Mouse (Mus musculus) liver, adult 2 months (tissue): ENCODE data around the gene Wfdc11. TPM values are rescaled to one million over a fixed set of nuclear protein-coding genes. Genes with fewer than 3 reads are reported as not detected.
"Not testable (repeated sequence)": the region's sequence is repeated elsewhere in the genome, so short reads cannot be mapped to it uniquely, and the experiment has no call there.

Experiments used
- DNase-seq: peaks from one replicate; pipeline ENCODE4 v3.0.0-alpha.2; 2011; ENCODE audit warnings: low read depth, low spot score; ENCODE audit errors: extremely low read depth
- H3K27ac ChIP-seq: fragments of 200-500 bp; replicated peaks from 2 replicates; pipeline ENCODE4 v1.5.1; 2012; ENCODE audit warnings: low read depth, mild to moderate bottlenecking, control low read depth, inconsistent platforms, low read length; ENCODE audit not compliant: insufficient read depth
- H3K27me3 ChIP-seq: fragments of 200-500 bp; 2 replicates; pipeline ENCODE4 v1.6.1; 2012; ENCODE audit warnings: mild to moderate bottlenecking, moderate library complexity, low read length, inconsistent platforms; ENCODE audit not compliant: control insufficient read depth, insufficient read depth
- H3K36me3 ChIP-seq: fragments of 200-500 bp; 2 replicates; pipeline ENCODE4 v1.6.1; 2012; ENCODE audit warnings: low read length, inconsistent platforms; ENCODE audit not compliant: control insufficient read depth, insufficient read depth
- H3K4me1 ChIP-seq: fragments of 200-500 bp; 2 replicates; pipeline ENCODE4 v1.6.1; 2011; ENCODE audit warnings: low read length; ENCODE audit not compliant: control insufficient read depth, insufficient read depth
- H3K4me3 ChIP-seq: fragments of 200-500 bp; 2 replicates; pipeline ENCODE4 v1.5.1; 2011; ENCODE audit warnings: low read depth, mild to moderate bottlenecking, control low read depth, low read length, moderate library complexity; ENCODE audit not compliant: insufficient read depth
- H3K79me2 ChIP-seq: fragments of 200-500 bp; 2 replicates; pipeline ENCODE4 v1.6.1; 2012; ENCODE audit warnings: inconsistent platforms, mild to moderate bottlenecking, low read length, moderate library complexity; ENCODE audit not compliant: control insufficient read depth, insufficient read depth
- H3K9ac ChIP-seq: fragments of 200-500 bp; 2 replicates; pipeline ENCODE4 v1.6.1; 2012; ENCODE audit warnings: low read depth, mild to moderate bottlenecking, control low read depth, inconsistent platforms, low read length
- CTCF ChIP-seq: fragments of 200-500 bp; IDR thresholded peaks from 2 replicates; pipeline ENCODE4 v1.5.1; 2011; ENCODE audit warnings: low read depth, low read length, control low read depth
- POLR2A ChIP-seq: fragments of 200-500 bp; IDR thresholded peaks from 2 replicates; pipeline ENCODE4 v1.6.1; 2011; ENCODE audit warnings: low read length, control low read depth; ENCODE audit not compliant: insufficient read depth; ENCODE audit errors: extremely low read depth
- WGBS: fragments of 180-500 bp; shearing (Covaris S2); methylation state at CpG from one replicate; pipeline ENCODE4 v1.1.7; 2018; 5-methylcytosine and 5-hydroxymethylcytosine counted together
- polyA plus RNA-seq: library from polyadenylated mRNA; depleted of rRNA; stranded (reverse); fragments of >200 nt; gene quantifications from 2 replicates; pipeline ENCODE4 v1.2.3, GENCODE M21; 2012; rRNA removed
- total RNA-seq: library from RNA; depleted of rRNA; stranded (reverse); fragments of >200 nt; gene quantifications from 2 replicates; pipeline ENCODE4 v1.2.3, GENCODE M21; 2014; rRNA removed

Wfdc11 gene
- not detected in 2 replicates for total RNA-seq
- not detected in 2 replicates for polyA plus RNA-seq

DNA sequence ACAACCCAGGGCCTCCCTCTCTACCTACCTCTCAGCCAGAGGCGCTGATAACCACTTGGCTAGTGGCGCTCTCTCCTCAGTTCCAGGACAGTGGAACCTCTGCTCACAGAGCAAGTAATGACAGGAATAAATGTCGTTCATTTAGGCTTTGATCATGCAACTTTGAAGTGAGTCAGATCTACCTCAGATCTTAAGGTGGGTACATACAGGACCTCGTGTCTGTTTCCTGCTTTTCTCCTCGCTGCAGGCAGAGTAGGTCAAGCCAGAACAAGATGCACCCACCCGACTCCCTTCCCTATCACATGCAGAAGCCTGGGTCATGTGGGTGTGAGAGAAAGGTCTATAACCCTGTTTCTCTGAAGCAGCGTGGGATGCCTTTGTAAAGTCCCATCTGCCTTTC is at the start of gene Wfdc11:
Wfdc11 (minus strand) TSS at position 101 of the 400 bp plus-strand sequence.
- WGBS = 74% methylated on average over 7 of the region's 7 CpGs
- H3K4me1 ChIP-seq = no peaks in the 10 kb centered on the region
- no peak for DNase-seq
- TF ChIP-seq POLR2A (no peak), CTCF (no peak)
- H3K79me2 ChIP-seq = no peaks in the 10 kb centered on the region
- H3K4me3 ChIP-seq = no peak within 1 kb of the TSS
- H3K27me3 ChIP-seq = no peaks in the 10 kb centered on the region
- H3K9ac ChIP-seq = no peak within 1 kb of the TSS
- H3K27ac ChIP-seq = no peak within 1 kb of the TSS
- no peaks in the 10 kb centered on the region for H3K36me3 ChIP-seq

DNA sequence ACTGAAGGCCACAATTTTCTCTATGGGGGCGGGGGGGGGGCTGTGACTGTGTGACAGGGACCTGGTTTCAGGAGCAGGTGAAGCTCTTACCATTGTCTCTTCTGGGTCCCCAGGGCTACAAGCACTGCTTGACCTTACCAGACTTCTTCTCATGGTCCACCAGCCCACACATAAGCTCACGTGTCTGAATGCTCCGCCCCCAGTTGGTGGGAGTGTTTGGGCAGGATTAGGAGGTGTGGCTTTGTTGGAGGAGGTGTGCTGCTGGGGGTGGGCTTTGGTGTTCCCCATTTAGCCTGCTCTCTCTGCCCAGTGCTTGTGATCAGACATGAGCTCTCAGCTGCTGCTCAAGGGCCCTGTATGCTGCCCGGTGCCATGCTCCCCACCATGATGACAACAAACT is 49.4 kb upstream of the Wfdc11 start:
- Histone ChIP-seq H3K36me3 (no peaks in the 10 kb centered on the region), H3K27me3 (no peaks in the 10 kb centered on the region), H3K79me2 (no peaks in the 10 kb centered on the region), H3K4me3 (no peak overlapping the region), H3K9ac (no peak overlapping the region), H3K4me1 (peaks cover 6% of the 10 kb centered on the region), H3K27ac (no peak overlapping the region)
- DNase-seq = no peak
- TF ChIP-seq CTCF = no peak
- TF ChIP-seq POLR2A = no peak
- WGBS = 67% methylated on average over 4 of the region's 4 CpGs

DNA sequence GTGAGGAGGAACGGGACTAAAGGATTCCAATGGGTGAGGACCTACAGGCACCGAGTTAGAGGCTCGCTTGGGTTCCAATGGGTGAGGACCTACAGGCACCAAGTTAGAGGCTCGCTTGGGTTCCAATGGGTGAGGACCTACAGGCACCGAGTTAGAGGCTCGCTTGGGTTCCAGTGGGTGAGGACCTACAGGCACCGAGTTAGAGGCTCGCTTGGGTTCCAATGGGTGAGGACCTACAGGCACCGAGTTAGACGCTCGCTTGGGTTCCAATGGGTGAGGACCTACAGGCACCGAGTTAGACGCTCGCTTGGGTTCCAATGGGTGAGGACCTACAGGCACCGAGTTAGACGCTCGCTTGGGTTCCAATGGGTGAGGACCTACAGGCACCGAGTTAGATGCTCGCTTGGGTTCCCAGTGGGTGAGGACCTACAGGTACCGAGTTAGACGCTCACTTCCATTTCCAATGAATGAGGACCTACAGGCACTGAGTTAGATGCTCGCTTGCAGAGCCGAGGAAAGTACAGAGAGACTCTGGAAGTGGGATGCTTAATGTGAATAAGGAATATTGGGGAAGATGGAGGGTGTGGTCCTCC is 42.4 kb upstream of the Wfdc11 start:
- not testable (repeated sequence) for H3K4me1 ChIP-seq, H3K4me3 ChIP-seq, H3K27me3 ChIP-seq, DNase-seq, H3K9ac ChIP-seq, H3K36me3 ChIP-seq, H3K27ac ChIP-seq, H3K79me2 ChIP-seq
- 90% methylated on average over 23 of the region's 23 CpGs for WGBS

DNA sequence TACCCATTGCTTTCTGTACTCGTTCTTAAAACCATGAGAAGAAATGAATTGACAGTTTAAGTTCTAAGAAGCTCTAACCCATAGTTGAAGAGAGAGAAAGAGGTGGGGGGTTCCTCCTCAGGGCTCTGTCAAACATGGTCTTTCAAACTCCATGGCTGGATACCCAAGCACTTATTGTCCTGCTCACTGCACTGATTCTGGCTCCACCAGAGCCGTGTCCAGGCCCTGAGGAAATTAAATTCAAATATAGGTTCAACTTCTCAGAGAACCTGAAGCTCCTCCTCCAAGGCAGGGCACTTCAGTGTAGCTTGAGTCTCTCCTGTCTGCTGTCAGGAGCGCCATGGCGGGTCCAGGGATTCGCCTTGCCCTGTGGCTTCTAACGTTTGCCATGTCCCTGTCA is 41.1 kb upstream of the Wfdc11 start, which contains the start of gene Spint5:
Spint5 (plus strand) TSS at position 301 of the 400 bp plus-strand sequence.
- Histone ChIP-seq H3K4me1 (no peaks in the 10 kb centered on the region), H3K27ac (no peak within 1 kb of the TSS), H3K4me3 (no peak within 1 kb of the TSS), H3K27me3 (no peaks in the 10 kb centered on the region), H3K79me2 (no peaks in the 10 kb centered on the region), H3K36me3 (no peaks in the 10 kb centered on the region), H3K9ac (no peak within 1 kb of the TSS)
- no peak for DNase-seq
- WGBS = 74% methylated on average over 6 of the region's 6 CpGs
- TF ChIP-seq POLR2A = no peak
- TF ChIP-seq CTCF = no peak

DNA sequence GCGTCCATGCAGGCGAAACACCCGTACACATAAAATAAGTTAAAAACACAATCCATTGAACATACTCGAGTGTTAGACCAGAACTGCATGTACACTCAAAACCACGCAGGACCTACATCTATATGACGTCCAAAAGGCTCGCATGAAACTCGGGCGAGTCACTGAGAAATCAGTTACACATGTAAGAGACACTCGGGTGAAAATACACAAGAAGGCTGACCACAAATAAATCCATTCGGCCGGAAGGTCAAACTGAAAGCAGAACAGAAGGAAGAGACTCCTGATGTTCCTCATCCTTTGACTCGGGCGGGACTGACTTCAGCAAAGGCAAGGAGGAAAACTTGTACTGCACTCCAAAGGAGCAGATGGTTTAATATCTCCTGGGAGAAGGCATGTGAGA is 32.1 kb upstream of the Wfdc11 start:
- Histone ChIP-seq H3K9ac (no peak overlapping the region), H3K79me2 (no peaks in the 10 kb centered on the region), H3K36me3 (no peaks in the 10 kb centered on the region), H3K27ac (no peak overlapping the region), H3K4me3 (no peak overlapping the region), H3K4me1 (no peaks in the 10 kb centered on the region), H3K27me3 (no peaks in the 10 kb centered on the region)
- DNase-seq = peak; percentile 10
- WGBS = 89% methylated on average over 14 of the region's 14 CpGs
- no peak for TF ChIP-seq POLR2A
- no peak for TF ChIP-seq CTCF

DNA sequence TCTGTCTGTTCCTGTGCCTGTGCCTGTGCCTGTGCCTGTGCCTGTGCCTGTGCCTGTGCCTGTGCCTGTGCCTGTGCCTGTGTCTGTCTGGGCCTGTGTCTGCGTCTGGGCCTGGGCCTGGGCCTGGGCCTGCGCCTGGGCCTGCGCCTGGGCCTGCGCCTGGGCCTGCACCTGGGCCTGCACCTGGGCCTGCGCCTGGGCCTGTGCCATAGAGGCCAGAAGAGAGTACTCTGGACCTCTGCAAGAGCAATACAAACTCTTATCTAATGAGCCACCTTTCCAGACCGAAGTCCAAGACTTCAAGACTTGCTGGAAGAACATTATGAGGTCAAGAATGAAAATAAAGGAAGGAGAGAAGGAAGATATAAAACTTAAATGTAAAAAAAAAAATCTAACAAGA is 31.4 kb upstream of the Wfdc11 start:
- Histone ChIP-seq H3K79me2 (no peaks in the 10 kb centered on the region), H3K4me3 (no peak overlapping the region), H3K27ac (no peak overlapping the region), H3K36me3 (no peaks in the 10 kb centered on the region), H3K27me3 (no peaks in the 10 kb centered on the region), H3K4me1 (no peaks in the 10 kb centered on the region), H3K9ac (no peak overlapping the region)
- DNase-seq = no peak
- 91% methylated on average over 6 of the region's 6 CpGs for WGBS
- no peak for TF ChIP-seq POLR2A
- TF ChIP-seq CTCF = no peak
